Mouse (Mus musculus): ENCODE data around the gene H2-D1. TPM values are rescaled to one million over a fixed set of nuclear protein-coding genes. Genes with fewer than 3 reads are reported as not detected.

H2-D1 gene
- total and polyA plus RNA-seq, 3 experiments: 60.1 to 97.9 TPM; not detected in 1

- TF ChIP-seq ZMIZ1 (IDR thresholded peaks at IDR 0.05; ENCODE audit: low read depth, low read length): peak; percentile 67
- no peak for TF ChIP-seq TAL1 (IDR thresholded peaks at IDR 0.05; ENCODE audit: low read length)
- no peak for TF ChIP-seq GABPA (IDR thresholded peaks at IDR 0.05; ENCODE audit: low read depth, low read length)
- TF ChIP-seq ZNF384 (IDR thresholded peaks at IDR 0.05; ENCODE audit: low read depth, low read length): 0 out of 2 replicates have a peak, but pooled peaks have one; percentile 4
- no peak for TF ChIP-seq USF2 (IDR thresholded peaks at IDR 0.05; ENCODE audit: borderline replicate concordance in 1 of 2, insufficient read depth in 1 of 2, low read depth in 1 of 2, low read length in 2 of 2)
- no peak for TF ChIP-seq BHLHE40 (IDR thresholded peaks at IDR 0.05; ENCODE audit: borderline replicate concordance, low read depth, low read length)
- peak; percentile 25; the same call in 1 of the 2 replicates for TF ChIP-seq ZC3H11A (IDR thresholded peaks at IDR 0.05; ENCODE audit: low read depth, low read length)
- peak; percentile 66 for TF ChIP-seq ETS1 (IDR thresholded peaks at IDR 0.05; ENCODE audit: low read depth, low read length)
- peak; percentile 98 for TF ChIP-seq ELF1 (IDR thresholded peaks at IDR 0.05; ENCODE audit: low read depth, low read length)
- TF ChIP-seq GATA1 (IDR thresholded peaks at IDR 0.05; ENCODE audit: low read depth, low read length): peak; percentile 15; the same call in 1 of the 2 replicates
- TF ChIP-seq UBTF (IDR thresholded peaks at IDR 0.05; ENCODE audit: borderline replicate concordance, insufficient read depth, low read depth, low read length): no peak
- peak; percentile 89 for TF ChIP-seq KAT2A (conservative IDR thresholded peaks at IDR 0.05; ENCODE audit: low read depth, low read length)
Measured at GRCm38 (mm10) chr17:35235614-35236389, 26.7 kb upstream of the H2-D1 start, which contains the start of gene Nfkbil1 (continued).

- Histone ChIP-seq H3K79me2 (ENCODE audit: control insufficient read depth, insufficient read depth, low read length, poor library complexity) (peaks cover 19% of the 10 kb centered on the region), H3K9me3 (replicated peaks; ENCODE audit: insufficient read depth, low read length) (no peaks in the 10 kb centered on the region), H3K9ac (ENCODE audit: control insufficient read depth, low read depth, low read length, poor library complexity, severe bottlenecking) (peak overlapping the region; percentile 86), H3K36me3 (ENCODE audit: control insufficient read depth in 1 of 2, insufficient read depth in 2 of 2, low read length in 2 of 2) (peaks cover 3 to 14% of the 10 kb centered on the region in 2 experiments; a peak in 2 of 4 replicates), H3K27me3 (ENCODE audit: control insufficient read depth in 1 of 2, insufficient read depth in 2 of 2, low read length in 2 of 2) (no peaks in the 10 kb centered on the region), H3K4me1 (ENCODE audit: control insufficient read depth in 1 of 2, insufficient read depth in 2 of 2, low read length in 2 of 2) (peaks cover 5 to 18% of the 10 kb centered on the region in 2 experiments; a peak in 3 of 4 replicates), H3K4me3 (ENCODE audit: control insufficient read depth in 1 of 2, insufficient read depth in 1 of 2, low read depth in 2 of 2, low read length in 2 of 2) (peak overlapping the region; percentile 63 to 94), H3K27ac (ENCODE audit: control insufficient read depth, low read depth, low read length) (peak overlapping the region; percentile 98)
- peak; percentile 94 for DNase-seq (ENCODE audit: low read depth, low spot score)
- no peak for TF ChIP-seq POLR2AphosphoS5 (IDR thresholded peaks at IDR 0.05; ENCODE audit: borderline replicate concordance, low read depth, low read length)
- no peak; the same call in 1 of the 2 replicates for TF ChIP-seq MYC (IDR thresholded peaks at IDR 0.05; ENCODE audit: low read depth, low read length)
- 0 out of 2 replicates have a peak, but pooled peaks have one; percentile 18 for TF ChIP-seq BHLHE40 (IDR thresholded peaks at IDR 0.05; ENCODE audit: borderline replicate concordance, low read depth, low read length)
- TF ChIP-seq KAT2A (conservative IDR thresholded peaks at IDR 0.05; ENCODE audit: low read depth, low read length): no peak
- no peak for TF ChIP-seq NELFE (IDR thresholded peaks at IDR 0.05; ENCODE audit: low read depth, low read length)
- peak; percentile 77 for TF ChIP-seq ZC3H11A (IDR thresholded peaks at IDR 0.05; ENCODE audit: low read depth, low read length)
- TF ChIP-seq POLR2AphosphoS2 (IDR thresholded peaks at IDR 0.05; ENCODE audit: low read length): no peak
- TF ChIP-seq GABPA (IDR thresholded peaks at IDR 0.05; ENCODE audit: low read depth, low read length): no peak
- no peak for TF ChIP-seq UBTF (IDR thresholded peaks at IDR 0.05; ENCODE audit: borderline replicate concordance, insufficient read depth, low read depth, low read length)
- no peak for TF ChIP-seq HCFC1 (IDR thresholded peaks at IDR 0.05; ENCODE audit: low read depth, low read length)
- TF ChIP-seq RCOR1 (IDR thresholded peaks at IDR 0.05; ENCODE audit: low read depth, low read length): no peak
- TF ChIP-seq MXI1 (IDR thresholded peaks at IDR 0.05; ENCODE audit: low read depth, low read length): 0 out of 2 replicates have a peak, but pooled peaks have one; percentile 4
- peak; percentile 42; the same call in 1 of the 2 replicates for TF ChIP-seq ELF1 (IDR thresholded peaks at IDR 0.05; ENCODE audit: low read depth, low read length)
- no peak for TF ChIP-seq MAFK (IDR thresholded peaks at IDR 0.05; ENCODE audit: borderline replicate concordance, low read depth, low read length)
- TF ChIP-seq MAZ (IDR thresholded peaks at IDR 0.05; ENCODE audit: low read depth, low read length): no peak
- TF ChIP-seq POLR2A (IDR thresholded peaks at IDR 0.05; ENCODE audit: control insufficient read depth in 1 of 2, insufficient read depth in 1 of 2, low read depth in 1 of 2, low read length in 2 of 2, poor library complexity in 1 of 2): peak in 1 of 2 experiments; percentile 41; a peak in 1 of 4 replicates
- TF ChIP-seq E2F4 (IDR thresholded peaks at IDR 0.05; ENCODE audit: borderline replicate concordance, low read depth, low read length): no peak
- no peak for TF ChIP-seq ZKSCAN1 (IDR thresholded peaks at IDR 0.05; ENCODE audit: low read depth, low read length)
- TF ChIP-seq USF2 (IDR thresholded peaks at IDR 0.05; ENCODE audit: borderline replicate concordance in 1 of 2, insufficient read depth in 1 of 2, low read depth in 1 of 2, low read length in 2 of 2): no peak
- TF ChIP-seq USF1 (IDR thresholded peaks at IDR 0.05; ENCODE audit: low read depth, low read length): no peak
- TF ChIP-seq ETS1 (IDR thresholded peaks at IDR 0.05; ENCODE audit: low read depth, low read length): no peak
- peak; percentile 92 for TF ChIP-seq SMC3 (IDR thresholded peaks at IDR 0.05; ENCODE audit: low read depth, low read length)
- TF ChIP-seq SIN3A (IDR thresholded peaks at IDR 0.05; ENCODE audit: low read length): no peak
- TF ChIP-seq TBP (IDR thresholded peaks at IDR 0.05; ENCODE audit: low read depth, low read length): no peak
- TF ChIP-seq NRF1 (IDR thresholded peaks at IDR 0.05; ENCODE audit: insufficient read depth, low read depth, low read length, poor library complexity, severe bottlenecking): no peak
- TF ChIP-seq MYB (IDR thresholded peaks at IDR 0.05; ENCODE audit: low read depth, low read length): no peak
- TF ChIP-seq CHD1 (IDR thresholded peaks at IDR 0.05; ENCODE audit: low read depth, low read length): no peak
Measured at GRCm38 (mm10) chr17:35236390-35236746, 26.2 kb upstream of the H2-D1 start.
